Mouse (Mus musculus) neural tube, embryonic 14.5 days (tissue): ENCODE measurements around the gene Slmap. TPM values are rescaled to one million over a fixed set of nuclear protein-coding genes. Genes with fewer than 3 reads are reported as not detected.

Experiments
- ATAC-seq: fragments of 200-750 bp; cut with Nextera tagmentation; 2 replicates; pipeline ENCODE4 v1.8.0; 2017; ENCODE audit warnings: low read depth, mild to moderate bottlenecking, moderate TSS enrichment, moderate library complexity
- H3K27ac ChIP-seq: fragments of 300-500 bp; sonication (generic); 2 replicates; pipeline ENCODE4 v1.5.1; 2014; ENCODE audit warnings: low read depth, mild to moderate bottlenecking, control low read depth, low read length, moderate library complexity, mixed read lengths
- H3K27me3 ChIP-seq: fragments of 300-500 bp; sonication (generic); 2 replicates; pipeline ENCODE4 v1.6.1; 2014; ENCODE audit warnings: low read length; ENCODE audit not compliant: control insufficient read depth, insufficient read depth
- H3K36me3 ChIP-seq: fragments of 300-500 bp; sonication (generic); 2 replicates; pipeline ENCODE4 v1.6.1; 2014; ENCODE audit warnings: low read length, mixed read lengths; ENCODE audit not compliant: control insufficient read depth, insufficient read depth
- H3K4me1 ChIP-seq: fragments of 300-500 bp; sonication (generic); 2 replicates; pipeline ENCODE4 v1.6.1; 2014; ENCODE audit warnings: low read length; ENCODE audit not compliant: control insufficient read depth, insufficient read depth
- H3K4me2 ChIP-seq: fragments of 300-500 bp; sonication (generic); 2 replicates; pipeline ENCODE4 v1.6.1; 2014; ENCODE audit warnings: mild to moderate bottlenecking, low read depth, low read length, control low read depth
- H3K4me3 ChIP-seq: fragments of 300-500 bp; sonication (generic); 2 replicates; pipeline ENCODE4 v1.5.1; 2014; ENCODE audit warnings: low read depth, low read length, control low read depth, mixed read lengths
- H3K9ac ChIP-seq: fragments of 300-500 bp; sonication (generic); replicated peaks from 2 replicates; pipeline ENCODE4 v1.6.1; 2014; ENCODE audit warnings: low read depth, mild to moderate bottlenecking, control low read depth, low read length, mixed read lengths
- H3K9me3 ChIP-seq: fragments of 300-500 bp; sonication (generic); 2 replicates; pipeline ENCODE4 v1.6.1; 2016; ENCODE audit warnings: low read length; ENCODE audit not compliant: control insufficient read depth
- WGBS: fragments of 180-500 bp; shearing (Covaris S2); extraction: QIAGEN DNeasy Blood & Tissue Kit; methylation state at CpG from one replicate; pipeline ENCODE4 v1.1.7; 2014; 5-methylcytosine and 5-hydroxymethylcytosine counted together
- polyA plus RNA-seq: library from polyadenylated mRNA; unstranded; fragments of >200 nt; fragmentation: Nextera tagmentation; extraction: Ambion mirVana; gene quantifications from 2 replicates; pipeline ENCODE4 v1.2.1, GENCODE M21; 2014

Gene Slmap
- polyA plus RNA-seq, 1 experiment from 2014 or later = 18.4 TPM

DNA sequence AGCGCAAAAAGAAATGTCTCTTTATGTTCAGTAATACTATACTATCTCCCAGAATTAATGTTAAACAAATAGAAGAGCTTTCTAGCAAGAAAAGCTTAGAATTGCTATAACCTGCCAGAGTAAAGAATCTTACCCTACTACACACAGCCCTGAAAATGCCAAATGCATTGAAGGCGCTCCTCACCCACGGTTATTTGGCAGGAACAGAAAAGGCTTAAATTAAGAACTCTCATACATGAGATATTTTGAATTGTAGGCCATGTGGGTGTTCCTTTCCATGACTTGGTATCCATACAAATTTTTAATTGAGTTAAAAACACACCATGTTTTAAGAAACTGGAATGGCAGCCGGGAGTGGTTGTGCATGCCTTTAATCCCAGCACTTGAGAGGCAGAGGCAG, 4.5 kb upstream of the Slmap start:
- no peaks in the 10 kb centered on the region for H3K36me3 ChIP-seq
- no peak overlapping the region for H3K4me3 ChIP-seq
- no peak overlapping the region for H3K27ac ChIP-seq
- no peak overlapping the region for H3K9ac ChIP-seq
- no peaks in the 10 kb centered on the region for H3K27me3 ChIP-seq
- no peak for ATAC-seq
- WGBS = 95% methylated on average over 4 of the region's 4 CpGs
- H3K9me3 ChIP-seq = no peaks in the 10 kb centered on the region
- H3K4me1 ChIP-seq = no peaks in the 10 kb centered on the region
- H3K4me2 ChIP-seq = no peak overlapping the region

DNA sequence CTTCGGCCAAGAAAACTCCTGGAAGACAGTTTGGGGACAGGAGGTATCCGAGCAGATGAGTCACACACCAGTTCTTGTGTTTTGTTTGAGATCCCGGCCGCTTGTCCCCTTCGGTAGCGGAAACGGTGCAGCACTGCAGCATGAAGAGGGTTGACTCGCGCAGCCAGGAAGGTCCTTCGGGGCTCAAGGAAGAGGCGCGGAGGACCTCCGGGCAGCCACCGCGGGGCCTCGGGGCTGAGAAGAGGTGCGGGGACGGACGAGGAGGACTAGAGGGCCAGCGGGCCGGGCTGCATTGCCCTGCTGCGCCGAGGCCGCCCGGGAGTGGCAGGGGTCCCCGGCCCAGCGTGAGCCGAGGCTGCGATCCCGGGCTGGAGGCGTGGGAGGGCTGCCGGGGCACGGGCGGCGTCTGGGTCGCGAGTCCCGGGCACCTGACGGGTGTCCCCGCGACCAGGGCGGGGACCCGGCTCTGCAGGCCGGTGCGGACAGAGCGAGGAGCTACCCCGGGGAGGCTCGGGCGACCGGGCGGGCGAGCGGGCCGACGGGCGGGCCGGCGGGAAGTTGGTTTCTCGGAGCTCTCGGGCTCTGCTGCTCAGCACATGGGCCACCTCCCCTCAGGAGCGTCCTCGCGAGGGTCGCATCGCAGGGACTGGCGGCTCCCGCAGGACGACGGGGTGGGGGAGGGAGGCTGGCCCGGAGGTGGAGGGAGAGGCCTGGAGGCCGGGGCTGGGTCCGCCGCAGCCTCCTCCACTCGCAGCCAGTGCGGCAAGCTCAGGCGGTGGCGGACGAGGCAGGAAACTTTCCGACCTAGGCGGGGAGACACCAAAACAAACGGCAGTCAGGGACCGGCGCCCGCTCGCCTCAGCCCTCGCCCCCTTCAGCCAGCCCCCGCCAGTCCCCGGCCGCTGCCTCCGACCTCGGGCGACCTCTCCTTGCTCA, 642 bp downstream of the Slmap start:
- Histone ChIP-seq H3K9ac (peak overlapping the region; percentile 90), H3K9me3 (no peaks in the 10 kb centered on the region), H3K4me2 (peak overlapping the region; percentile 90), H3K27ac (peak overlapping the region; percentile 83), H3K27me3 (no peaks in the 10 kb centered on the region), H3K4me3 (peak overlapping the region; percentile 97), H3K36me3 (no peaks in the 10 kb centered on the region), H3K4me1 (peaks cover 28% of the 10 kb centered on the region)
- WGBS = under 1% methylated on average over 62 of the region's 92 CpGs
- ATAC-seq = peak; percentile 89

DNA sequence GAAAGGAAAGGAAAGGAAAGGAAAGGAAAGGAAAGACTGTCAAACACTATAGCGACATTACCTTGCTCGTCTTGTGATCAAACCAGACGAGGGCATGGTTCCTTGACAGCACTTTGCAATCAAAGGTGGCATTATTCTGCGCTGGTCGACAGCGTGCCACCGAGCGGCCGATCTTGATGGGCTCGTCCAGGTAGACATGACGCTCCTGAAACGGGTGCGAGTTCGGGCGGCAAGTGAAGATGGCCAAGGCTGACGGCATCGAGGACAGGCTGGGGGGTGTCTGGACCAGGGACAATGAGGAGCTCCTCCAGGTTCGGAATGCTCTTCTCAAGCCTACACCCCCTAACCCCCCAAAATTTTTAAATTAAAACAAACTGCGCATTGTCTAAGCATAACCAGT, 1.5 kb downstream of the Slmap start:
- H3K36me3 ChIP-seq = no peaks in the 10 kb centered on the region
- H3K4me2 ChIP-seq = peak overlapping the region; percentile 90
- H3K27ac ChIP-seq = no peak overlapping the region
- peaks cover 32% of the 10 kb centered on the region for H3K4me1 ChIP-seq
- H3K27me3 ChIP-seq = no peaks in the 10 kb centered on the region
- H3K9ac ChIP-seq = peak overlapping the region; percentile 90; the same call in 1 of the 2 replicates
- no peak for ATAC-seq
- no peaks in the 10 kb centered on the region for H3K9me3 ChIP-seq
- H3K4me3 ChIP-seq = peak overlapping the region; percentile 97
- WGBS = 22% methylated on average over 19 of the region's 19 CpGs

DNA sequence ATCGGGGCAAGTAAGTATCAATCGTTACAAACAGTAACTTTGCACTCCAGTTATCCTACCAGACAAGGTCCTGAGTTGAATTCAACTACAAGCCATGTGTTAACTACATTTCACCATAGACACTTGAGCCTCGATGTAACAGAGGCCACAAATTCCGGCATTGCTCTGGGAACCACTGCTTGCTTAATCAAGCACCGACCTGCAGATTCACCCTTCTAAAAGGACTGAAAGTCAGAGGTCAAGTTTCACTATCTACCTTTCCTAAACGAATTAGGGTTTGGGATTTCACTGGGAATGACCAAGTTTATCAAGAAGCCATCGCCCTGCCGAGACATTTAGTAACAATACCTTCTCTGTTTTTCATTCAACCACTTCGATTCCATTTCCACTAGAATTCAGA, 2.0 kb downstream of the Slmap start:
- 58% methylated on average over 9 of the region's 9 CpGs for WGBS

DNA sequence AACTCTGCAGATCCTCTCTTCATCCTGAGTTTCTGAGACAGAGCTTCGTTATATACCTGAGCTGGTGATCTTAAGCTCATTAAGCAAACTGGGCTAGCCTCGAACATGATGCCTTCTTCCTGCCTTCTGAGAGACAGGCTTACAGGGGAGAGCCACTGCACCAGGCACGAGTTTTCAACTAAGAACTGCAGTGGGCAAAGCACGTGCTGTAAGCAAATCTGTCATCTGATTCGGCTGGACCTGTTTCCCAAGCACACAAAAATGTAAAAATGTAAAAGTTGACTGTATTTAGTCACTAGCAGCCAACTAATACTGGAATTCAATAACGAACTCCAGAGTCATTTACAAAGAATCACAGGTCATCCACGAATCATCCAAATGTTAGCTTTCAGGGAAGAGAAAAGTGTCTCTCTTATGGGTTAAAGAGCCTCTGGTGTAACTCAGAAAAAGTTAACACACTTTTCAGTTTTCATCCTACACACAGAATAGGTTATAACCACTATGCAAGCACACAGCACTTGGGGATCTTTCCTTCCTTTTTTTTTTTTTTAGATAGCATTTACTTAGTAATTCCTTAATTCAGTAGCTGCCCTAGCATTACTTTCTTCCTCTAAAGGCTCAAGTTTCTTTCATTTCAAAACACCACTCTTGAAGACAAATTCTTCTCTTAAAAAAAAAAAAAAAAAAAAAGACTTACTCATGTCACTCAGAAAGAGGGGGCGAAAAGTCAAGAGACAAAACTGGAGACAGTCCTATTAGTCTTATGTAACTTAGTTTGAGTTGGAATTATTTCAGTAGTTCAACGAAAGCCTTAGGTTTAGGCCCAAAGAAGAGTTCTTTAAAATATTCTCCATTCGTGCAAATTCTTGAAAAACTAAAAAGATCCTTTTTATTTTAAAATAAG, 3.1 kb downstream of the Slmap start:
- H3K4me1 ChIP-seq = peaks cover 32% of the 10 kb centered on the region
- H3K27me3 ChIP-seq = no peaks in the 10 kb centered on the region
- no peak overlapping the region for H3K4me3 ChIP-seq
- H3K9me3 ChIP-seq = no peaks in the 10 kb centered on the region
- WGBS = 82% methylated on average over 10 of the region's 10 CpGs
- H3K4me2 ChIP-seq = no peak overlapping the region; the same call in 1 of the 2 replicates
- 0 out of 2 replicates have a peak overlapping the region, but pooled peaks have one; percentile 18 for H3K9ac ChIP-seq
- H3K36me3 ChIP-seq = no peaks in the 10 kb centered on the region
- ATAC-seq = no peak
- no peak overlapping the region for H3K27ac ChIP-seq

More for the DNA sequence above, 2.0 kb downstream of the Slmap start:
- H3K4me1 ChIP-seq = peaks cover 32% of the 10 kb centered on the region
- H3K4me2 ChIP-seq = peak overlapping the region; percentile 90
- H3K36me3 ChIP-seq = no peaks in the 10 kb centered on the region
- no peak overlapping the region for H3K27ac ChIP-seq
- no peak for ATAC-seq
- H3K9me3 ChIP-seq = no peaks in the 10 kb centered on the region
- no peaks in the 10 kb centered on the region for H3K27me3 ChIP-seq
- H3K9ac ChIP-seq = peak overlapping the region; percentile 90; the same call in 1 of the 2 replicates
- peak overlapping the region; percentile 97 for H3K4me3 ChIP-seq

DNA sequence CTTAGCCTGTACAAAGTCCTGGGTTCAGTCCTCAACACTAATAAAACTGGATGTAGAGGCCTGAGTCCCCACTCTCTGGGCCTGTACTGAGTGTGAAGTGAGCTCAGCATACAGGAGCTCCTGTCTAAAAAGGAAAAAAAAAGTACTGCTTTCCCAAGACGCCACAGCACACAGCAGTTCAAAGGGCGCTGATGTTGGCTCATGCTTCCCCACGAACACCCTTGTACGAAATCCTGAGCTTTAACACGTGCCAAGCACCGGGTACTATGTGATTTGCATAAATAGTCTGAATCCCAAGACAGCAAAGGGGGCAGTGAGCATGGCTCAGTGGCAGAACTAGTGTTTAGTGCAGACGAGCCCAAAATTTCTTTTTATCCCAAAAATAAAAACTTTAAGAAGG, 4.4 kb downstream of the Slmap start:
- no peak overlapping the region for H3K4me2 ChIP-seq
- WGBS = 60% methylated on average over 7 of the region's 7 CpGs
- H3K4me3 ChIP-seq = no peak overlapping the region
- ATAC-seq = no peak
- H3K36me3 ChIP-seq = no peaks in the 10 kb centered on the region
- no peak overlapping the region for H3K9ac ChIP-seq
- no peaks in the 10 kb centered on the region for H3K9me3 ChIP-seq
- peaks cover 32% of the 10 kb centered on the region for H3K4me1 ChIP-seq
- no peaks in the 10 kb centered on the region for H3K27me3 ChIP-seq
- H3K27ac ChIP-seq = no peak overlapping the region

DNA sequence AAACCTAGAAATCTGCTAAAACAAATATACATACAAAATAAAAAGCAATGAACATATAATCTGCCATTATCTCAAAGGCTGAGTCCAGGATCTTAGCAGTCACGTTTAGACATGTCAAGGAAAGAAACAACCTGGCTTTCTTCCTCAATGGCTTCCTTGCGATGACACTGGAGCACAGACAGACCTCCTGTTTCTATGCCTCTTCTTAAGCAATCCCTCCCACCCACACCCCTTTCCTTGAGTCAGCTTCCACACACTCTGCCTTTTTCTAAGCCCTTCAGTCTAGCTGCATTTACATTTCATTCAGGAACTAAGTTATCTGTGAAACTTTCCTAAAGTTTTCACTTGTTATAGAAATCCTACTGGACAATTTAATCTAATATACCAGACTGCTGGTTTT, 6.4 kb downstream of the Slmap start:
- Histone ChIP-seq H3K4me1 (peaks cover 29% of the 10 kb centered on the region), H3K9ac (no peak overlapping the region), H3K4me3 (no peak overlapping the region), H3K36me3 (no peaks in the 10 kb centered on the region), H3K27me3 (no peaks in the 10 kb centered on the region), H3K27ac (no peak overlapping the region), H3K4me2 (no peak overlapping the region), H3K9me3 (no peaks in the 10 kb centered on the region)
- no peak for ATAC-seq
- WGBS = 65% methylated on average over 2 of the region's 2 CpGs

DNA sequence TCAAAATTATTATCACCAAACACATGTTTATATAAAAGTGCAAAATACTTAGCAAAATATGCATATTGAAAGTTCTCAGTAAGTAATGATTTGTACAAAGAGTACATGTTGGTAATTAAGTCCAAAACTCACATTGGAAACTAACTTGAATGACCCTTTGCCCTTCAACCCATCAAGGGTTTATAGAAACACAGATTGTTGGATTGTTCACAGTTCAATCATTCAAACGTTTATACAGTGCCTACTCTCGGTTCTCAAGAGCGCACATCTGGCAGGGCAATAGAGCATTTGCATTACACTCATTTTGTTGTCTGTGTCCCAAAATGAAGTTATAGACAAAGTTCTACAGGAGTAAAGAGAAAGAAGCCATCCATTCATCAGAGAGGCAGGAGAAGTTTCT, 8.8 kb downstream of the Slmap start:
- Histone ChIP-seq H3K4me3 (no peak overlapping the region), H3K36me3 (no peaks in the 10 kb centered on the region), H3K27ac (no peak overlapping the region), H3K4me1 (peaks cover 16% of the 10 kb centered on the region; the same call in 1 of the 2 replicates), H3K9ac (no peak overlapping the region), H3K4me2 (no peak overlapping the region), H3K9me3 (no peaks in the 10 kb centered on the region), H3K27me3 (no peaks in the 10 kb centered on the region)
- no peak for ATAC-seq
- WGBS = 42% methylated on average over 3 of the region's 3 CpGs
